Mouse (Mus musculus) common myeloid progenitor, adult 5-6 weeks (primary cell): ENCODE measurements around the gene Gm6040. TPM values are rescaled to one million over a fixed set of nuclear protein-coding genes. Genes with fewer than 3 reads are reported as not detected.

ENCODE experiments used
- ATAC-seq: replicated peaks from 2 replicates; pipeline ENCODE4 v1.8.0; 2016; ENCODE audit warnings: low read depth, mild to moderate bottlenecking, moderate TSS enrichment, inconsistent platforms; ENCODE audit not compliant: poor library complexity, severe bottlenecking
- total RNA-seq: library from RNA; stranded (forward); fragments of 200-1000, 187-1606 nt; gene quantifications from 2 replicates; pipeline ENCODE4 v1.2.3, GENCODE M21; 2017

Gm6040 gene
- not detected in 2 replicates for total RNA-seq

GRCm38 (mm10) chr8:20921971-20922370 lies at the start of gene Gm6040:
Gene Gm6040 (minus strand): TSS chr8:20922071.
- ATAC-seq, result no peak

GRCm38 (mm10) chr8:20964531-20964930 lies 42.7 kb upstream of the Gm6040 start:
- ATAC-seq, result no peak

GRCm38 (mm10) chr8:20944610-20945009 lies 22.7 kb upstream of the Gm6040 start, which contains the start of gene AY761185:
Gene AY761185 (minus strand): TSS chr8:20944710.
- ATAC-seq, result no peak

GRCm38 (mm10) chr8:20912288-20912687 lies 9.6 kb downstream of the Gm6040 start:
- 0 out of 2 replicates have a peak, but pooled peaks have one; percentile 32 for ATAC-seq

DNA sequence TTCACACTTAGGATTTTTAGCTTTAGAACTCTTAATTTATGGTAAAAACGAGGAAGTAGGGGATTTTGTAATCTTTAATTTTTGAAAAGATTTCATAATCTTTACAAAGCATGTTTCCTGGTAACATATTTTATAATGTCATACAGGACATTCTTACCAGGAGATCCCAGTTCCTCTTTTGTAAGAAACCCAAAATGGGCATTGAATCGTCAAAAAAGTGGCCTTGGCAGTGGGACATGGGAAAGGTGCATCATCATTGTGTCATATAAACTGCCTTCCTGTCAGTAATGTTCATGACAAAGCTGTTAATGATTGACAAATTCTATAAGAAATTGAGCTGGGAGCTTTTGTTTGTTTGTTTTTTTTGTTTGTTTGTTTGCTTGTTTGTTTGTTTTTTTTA lies 13.6 kb downstream of the Gm6040 start:
- ATAC-seq, result peak; percentile 72

GRCm38 (mm10) chr8:20907119-20907518 lies 14.8 kb downstream of the Gm6040 start:
- no peak for ATAC-seq

GRCm38 (mm10) chr8:20902527-20902926 lies 19.3 kb downstream of the Gm6040 start, which contains the start of gene Gm15056:
Gene Gm15056 (minus strand): TSS chr8:20902627.
- no peak for ATAC-seq

DNA sequence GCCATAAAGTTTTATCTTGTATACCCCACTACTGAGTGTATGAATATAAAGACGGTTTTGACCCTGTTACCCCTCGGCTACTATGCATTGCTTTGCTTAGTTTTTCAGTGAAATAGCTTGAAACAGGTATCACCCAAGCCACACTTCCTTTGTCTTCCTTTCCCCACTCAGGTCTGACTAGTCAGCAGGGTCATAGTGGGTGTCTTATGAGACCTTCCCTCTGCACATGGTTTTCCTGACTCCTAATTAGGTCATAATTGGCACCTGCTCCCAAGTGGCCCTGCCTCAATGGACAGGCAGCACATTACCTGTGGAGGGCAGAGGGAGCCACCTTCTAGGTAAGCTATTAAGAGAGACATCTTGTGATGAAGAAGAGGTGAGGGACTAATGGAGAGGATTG lies 29.5 kb downstream of the Gm6040 start, which contains the start of gene Defb33:
Gene Defb33 (plus strand): TSS at position 301 of the 400 bp plus-strand sequence.
- no peak for ATAC-seq

DNA sequence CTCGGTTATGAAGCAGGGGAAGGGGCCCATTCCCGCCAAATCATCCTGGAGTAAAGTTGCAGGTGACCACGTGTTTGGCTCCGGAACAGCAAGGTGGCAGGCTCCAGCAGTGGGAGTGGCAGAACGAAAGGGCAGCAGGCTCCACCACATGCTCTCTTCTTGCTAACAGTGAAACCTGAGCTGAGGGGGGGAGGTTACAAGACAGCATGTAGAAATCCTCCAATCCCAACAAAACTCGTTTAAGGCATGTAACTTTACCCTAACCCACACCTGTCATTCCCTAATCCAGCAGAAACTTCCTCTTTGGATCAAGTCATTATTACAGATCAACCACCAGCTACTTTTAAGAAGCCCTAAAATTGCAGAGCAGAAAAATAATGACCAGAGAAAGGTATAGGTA lies 47.3 kb downstream of the Gm6040 start:
- no peak for ATAC-seq

Other genes with a start within 250 kb of the Gm6040 start
- gene Defb33, start 29.4 kb downstream of the Gm6040 start, total RNA-seq, result not detected in 2 replicates
- gene Gm15056, start 19.4 kb downstream of the Gm6040 start, total RNA-seq, result not detected in 2 replicates
- not detected in 2 replicates for gene AY761185, start 22.6 kb upstream of the Gm6040 start, total RNA-seq
- gene Defa21, start 103.5 kb upstream of the Gm6040 start, total RNA-seq, result not detected in 2 replicates
- not detected in 2 replicates for gene Defa23, start 133.0 kb upstream of the Gm6040 start, total RNA-seq
- gene Defa35, start 143.0 kb upstream of the Gm6040 start, total RNA-seq, result not detected in 2 replicates
- gene Defa25, start 162.4 kb upstream of the Gm6040 start, total RNA-seq, result not detected in 2 replicates
- not detected in 2 replicates for gene Gm14851, start 174.0 kb upstream of the Gm6040 start, total RNA-seq
- not detected in 2 replicates for gene Defa30, start 212.6 kb upstream of the Gm6040 start, total RNA-seq
- gene Defa22, start 240.2 kb upstream of the Gm6040 start, total RNA-seq, result not detected in 2 replicates